Mouse (Mus musculus) CD4-positive, CD25-positive, alpha-beta regulatory T cell (primary cell): ENCODE measurements around the gene G0s2. TPM values are rescaled to one million over a fixed set of nuclear protein-coding genes. Genes with fewer than 3 reads are reported as not detected.

ENCODE experiments used
- polyA plus RNA-seq: library from polyadenylated mRNA; unstranded; fragments of 100-300 nt; shearing (Covaris generic); gene quantifications from one replicate; pipeline ENCODE4 v1.2.1, GENCODE M21; 2017

Gene G0s2
- 7.9 TPM for polyA plus RNA-seq

DNA sequence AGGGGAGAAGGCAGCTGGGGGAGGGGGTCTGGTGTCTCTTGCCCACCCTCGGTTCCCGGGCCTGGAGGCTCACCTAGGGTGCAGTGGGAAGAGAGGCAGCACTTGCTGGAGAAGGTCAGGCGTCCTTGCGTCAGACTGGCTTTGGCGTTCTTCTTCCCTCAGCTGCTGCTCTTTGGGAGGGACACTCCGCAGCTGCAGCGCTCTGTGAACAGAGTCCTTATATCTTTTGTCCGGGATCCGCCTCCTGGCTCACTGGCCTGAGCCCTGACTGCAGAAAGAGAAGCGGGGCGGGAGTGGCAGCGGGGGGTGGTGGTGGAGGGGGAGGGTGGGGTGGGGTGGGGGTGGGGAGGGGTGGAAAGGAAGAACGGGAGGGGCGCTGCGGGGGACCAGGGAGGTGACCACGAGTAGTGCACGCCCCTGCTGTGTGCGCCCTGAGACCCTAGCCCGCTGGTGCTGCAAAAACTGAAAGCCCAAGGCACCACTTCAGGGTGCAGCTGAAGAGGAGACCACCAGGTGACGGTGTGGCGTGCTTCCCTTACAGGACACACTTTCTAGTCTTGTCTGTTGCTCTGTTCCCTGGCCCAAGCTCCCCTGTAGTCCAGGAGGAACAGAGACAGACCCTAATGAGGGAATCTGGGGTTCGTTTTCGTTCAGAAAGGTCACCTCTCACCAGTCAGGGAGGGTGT, at the start of gene G0s2:
Gene G0s2, minus strand, starts transcription at position 302 of the 686 bp plus-strand sequence.

DNA sequence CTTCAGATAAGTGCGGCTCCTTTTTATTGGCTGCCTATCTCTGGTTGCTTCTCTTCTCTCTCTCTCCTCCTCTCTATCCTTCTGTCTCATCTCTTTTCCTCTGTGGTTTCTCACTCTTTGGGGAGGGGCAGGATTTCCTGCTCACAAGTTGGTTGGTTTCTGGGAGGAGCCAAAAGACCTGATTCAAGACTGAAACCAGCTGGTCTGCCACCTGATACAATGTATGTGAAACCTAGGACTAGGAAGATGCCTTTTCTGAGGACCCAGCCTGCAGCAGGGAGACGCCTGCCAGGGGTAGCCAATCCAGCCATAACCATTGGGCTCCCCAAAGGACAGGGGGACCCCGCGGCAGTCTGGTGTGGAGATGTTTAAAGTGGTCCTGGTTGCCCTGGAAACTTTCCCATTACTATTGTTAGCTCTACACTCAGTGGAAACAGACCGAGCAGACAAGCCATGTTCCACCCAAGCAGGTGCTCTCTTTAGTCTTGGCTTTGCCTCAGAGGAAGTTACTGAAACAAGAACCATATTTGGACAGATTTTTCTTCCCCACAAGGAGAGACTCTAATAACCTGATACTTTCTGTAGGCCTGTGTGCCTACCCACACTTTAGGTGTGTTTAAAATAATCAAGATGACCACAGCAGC, 8.9 kb downstream of the G0s2 start, which contains the start of gene Hsd11b1:
Gene Hsd11b1, minus strand, starts transcription at position 121 of the 644 bp plus-strand sequence.

Other genes with a start within 250 kb of the G0s2 start
- 0.19 TPM for gene Syt14, start 237.4 kb downstream of the G0s2 start, polyA plus RNA-seq
- gene Diexf, start 142.9 kb downstream of the G0s2 start, polyA plus RNA-seq = 5.2 TPM
- gene Irf6, start 120.1 kb downstream of the G0s2 start, polyA plus RNA-seq = 21.7 TPM
- 9.8 TPM for gene A130010J15Rik, start 105.2 kb downstream of the G0s2 start, polyA plus RNA-seq
- gene Traf3ip3, start 71.5 kb downstream of the G0s2 start, polyA plus RNA-seq = 602 TPM
- 23.9 TPM for gene Lamb3, start 65.5 kb downstream of the G0s2 start, polyA plus RNA-seq
- gene Hsd11b1, start 9.1 kb downstream of the G0s2 start, polyA plus RNA-seq = 139 TPM
- gene Camk1g, start 97.1 kb upstream of the G0s2 start, polyA plus RNA-seq = not detected